ENCODE assay signal across 8 mouse cellular contexts in genomic region chr13:37609085-37609484, GRCm38 (mm10).
"Had no signal": no experiment of that assay in that cellular context is flagged by ENCODE, and none has a peak within 500 bp of the region (broad histone marks: within the 10 kb centered on the region; RNA-seq: fewer than 3 reads in every experiment).

No protein-coding gene starts in this region.

- DNase-seq: kidney, adult 2 months; kidney, postnatal 14 days; right cerebral cortex, postnatal 4 days; spleen, adult 18-20 months; thymus, adult 2 months; thymus, postnatal 25 days had no signal

- ATAC-seq: intestine, embryonic 16.5 days; midbrain, embryonic 13.5 days had no signal
